Mouse (Mus musculus) lung, adult 2 months (tissue): Measurements from ENCODE around the gene Ccdc121. TPM values are rescaled to one million over a fixed set of nuclear protein-coding genes. Genes with fewer than 3 reads are reported as not detected.

Experiments used
- DNase-seq: peaks from one replicate; pipeline ENCODE4 v3.0.0; 2022
- H3K4me1 ChIP-seq: fragments of 200-500 bp; 2 replicates; pipeline ENCODE4 v1.6.1; 2011; ENCODE audit warnings: low read length; ENCODE audit not compliant: control insufficient read depth, insufficient read depth
- H3K4me3 ChIP-seq: fragments of 200-500 bp; replicated peaks from 2 replicates; pipeline ENCODE3; 2011; ENCODE audit warnings: low read depth, mild to moderate bottlenecking, control low read depth, low read length; ENCODE audit errors: extremely low read depth
- CTCF ChIP-seq: fragments of 200-500 bp; IDR thresholded peaks from 2 replicates; pipeline ENCODE4 v1.5.1; 2011; ENCODE audit warnings: mild to moderate bottlenecking, low read length, control low read depth; ENCODE audit not compliant: insufficient read depth
- POLR2A ChIP-seq: fragments of 200-500 bp; IDR thresholded peaks from 2 replicates; pipeline ENCODE4 v1.6.1; 2011; ENCODE audit warnings: low read depth, mild to moderate bottlenecking, control low read depth, low read length, borderline replicate concordance; ENCODE audit errors: extremely low read depth
- WGBS: fragments of 180-500 bp; shearing (Covaris S2); methylation state at CpG from one replicate; pipeline ENCODE4 v1.1.7; 2018; 5-methylcytosine and 5-hydroxymethylcytosine counted together
- polyA plus RNA-seq: library from polyadenylated mRNA; depleted of rRNA; stranded (reverse); fragments of >200 nt; gene quantifications from 2 replicates; pipeline ENCODE4 v1.2.3, GENCODE M21; 2012; rRNA removed

Gene Ccdc121
- 0.79 and 1.2 TPM in 2 replicates for polyA plus RNA-seq

DNA sequence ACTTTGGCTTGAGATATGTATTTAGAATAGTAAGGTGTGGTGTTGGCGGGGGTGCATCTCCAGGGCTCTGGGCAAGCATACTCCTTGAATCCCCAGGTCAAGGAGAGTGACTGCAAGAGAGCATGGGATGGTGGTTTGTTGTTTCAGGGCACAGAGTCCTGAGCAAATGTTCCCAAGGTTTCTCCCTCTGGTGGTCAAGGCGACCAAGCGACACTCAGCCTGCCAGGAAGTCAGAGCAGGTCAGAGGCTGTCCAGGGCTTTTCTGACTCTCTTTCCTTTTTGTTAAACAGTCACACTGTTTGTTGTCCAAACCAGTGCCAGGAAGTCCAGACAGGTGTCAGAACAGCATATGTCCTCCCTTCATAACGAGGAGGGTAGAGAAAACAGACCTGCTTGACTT lies at the start of gene Ccdc121:
Gene Ccdc121 (minus strand): TSS at position 145 of the 400 bp plus-strand sequence.
- H3K4me3 ChIP-seq = no peak within 1 kb of the TSS
- WGBS = 43% methylated on average over 4 of the region's 4 CpGs
- no peak for DNase-seq
- H3K4me1 ChIP-seq = no peaks in the 10 kb centered on the region
- TF ChIP-seq CTCF = peak; percentile 43; the same call in 1 of the 2 replicates
- no peak for TF ChIP-seq POLR2A

GRCm38 (mm10) chr1:181560325-181560724 lies 49.1 kb upstream of the Ccdc121 start:
- TF ChIP-seq CTCF (no peak), POLR2A (no peak)
- no peak for DNase-seq
- no peaks in the 10 kb centered on the region for H3K4me1 ChIP-seq
- WGBS = 78% methylated on average over 6 of the region's 6 CpGs
- H3K4me3 ChIP-seq = no peak overlapping the region

- no peak for DNase-seq
- no peak overlapping the region for H3K4me3 ChIP-seq
- TF ChIP-seq CTCF (no peak), POLR2A (no peak)
- 79% methylated on average over 10 of the region's 10 CpGs for WGBS
- H3K4me1 ChIP-seq = no peaks in the 10 kb centered on the region
Observed at GRCm38 (mm10) chr1:181559655-181560054, 48.4 kb upstream of the Ccdc121 start.

DNA sequence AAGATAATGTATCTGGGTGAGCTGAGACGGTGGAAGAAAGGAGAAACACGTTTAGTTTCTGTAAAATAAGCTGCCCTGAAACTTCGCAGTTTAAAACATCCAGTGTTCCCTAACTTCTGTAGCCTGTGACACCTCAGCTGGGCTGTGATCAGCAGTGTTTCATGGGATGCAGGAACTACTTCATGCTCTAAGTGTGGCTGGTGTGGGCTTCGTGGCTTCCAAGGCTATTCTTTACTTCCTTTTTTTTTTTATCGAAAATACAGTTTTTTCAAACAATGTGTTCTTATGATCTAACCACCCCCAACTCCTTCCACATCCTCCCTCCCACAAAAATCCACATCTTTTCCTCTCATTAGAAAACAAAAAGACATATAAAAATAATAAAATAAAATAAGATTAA lies 44.2 kb upstream of the Ccdc121 start:
- TF ChIP-seq CTCF = no peak
- WGBS = 57% methylated on average over 5 of the region's 5 CpGs
- Histone ChIP-seq H3K4me1 (no peaks in the 10 kb centered on the region), H3K4me3 (no peak overlapping the region)
- DNase-seq = no peak

GRCm38 (mm10) chr1:181552533-181553410 lies 41.5 kb upstream of the Ccdc121 start:
- no peak for DNase-seq

DNA sequence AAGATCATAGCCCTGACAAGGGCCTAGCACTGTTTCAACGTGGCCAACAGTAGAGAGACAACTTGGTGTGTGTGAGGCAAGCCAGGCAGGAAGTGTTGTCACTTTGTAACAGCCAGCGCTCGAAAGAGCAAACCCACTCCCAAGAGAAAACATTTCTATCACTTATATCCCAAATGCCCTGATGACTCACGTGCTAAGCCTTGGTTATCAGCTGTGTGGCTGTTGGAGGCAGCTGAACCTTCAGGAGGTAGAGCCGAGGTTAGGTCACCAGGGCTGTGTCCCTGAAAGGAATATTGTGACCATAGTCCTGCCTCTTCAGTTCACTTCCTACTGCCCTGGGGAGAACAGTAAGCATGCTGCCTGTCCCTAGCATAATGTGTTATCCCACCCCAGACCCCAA lies 39.6 kb upstream of the Ccdc121 start:
- 41% methylated on average over 5 of the region's 5 CpGs for WGBS
- Histone ChIP-seq H3K4me1 (no peaks in the 10 kb centered on the region), H3K4me3 (no peak overlapping the region)

More at GRCm38 (mm10) chr1:181552533-181553410, 41.5 kb upstream of the Ccdc121 start:
- WGBS = 32% methylated on average over 10 of the region's 10 CpGs
- Histone ChIP-seq H3K4me3 (no peak overlapping the region), H3K4me1 (no peaks in the 10 kb centered on the region)
- no peak for TF ChIP-seq CTCF
- no peak for TF ChIP-seq POLR2A

GRCm38 (mm10) chr1:181549987-181550386 lies 38.7 kb upstream of the Ccdc121 start:
- WGBS = 82% methylated on average over 8 of the region's 8 CpGs
- H3K4me1 ChIP-seq = no peaks in the 10 kb centered on the region
- no peak for TF ChIP-seq CTCF
- H3K4me3 ChIP-seq = no peak overlapping the region
- DNase-seq = no peak

More for the DNA sequence above, 39.6 kb upstream of the Ccdc121 start:
- DNase-seq = no peak
- TF ChIP-seq POLR2A (no peak), CTCF (no peak)

DNA sequence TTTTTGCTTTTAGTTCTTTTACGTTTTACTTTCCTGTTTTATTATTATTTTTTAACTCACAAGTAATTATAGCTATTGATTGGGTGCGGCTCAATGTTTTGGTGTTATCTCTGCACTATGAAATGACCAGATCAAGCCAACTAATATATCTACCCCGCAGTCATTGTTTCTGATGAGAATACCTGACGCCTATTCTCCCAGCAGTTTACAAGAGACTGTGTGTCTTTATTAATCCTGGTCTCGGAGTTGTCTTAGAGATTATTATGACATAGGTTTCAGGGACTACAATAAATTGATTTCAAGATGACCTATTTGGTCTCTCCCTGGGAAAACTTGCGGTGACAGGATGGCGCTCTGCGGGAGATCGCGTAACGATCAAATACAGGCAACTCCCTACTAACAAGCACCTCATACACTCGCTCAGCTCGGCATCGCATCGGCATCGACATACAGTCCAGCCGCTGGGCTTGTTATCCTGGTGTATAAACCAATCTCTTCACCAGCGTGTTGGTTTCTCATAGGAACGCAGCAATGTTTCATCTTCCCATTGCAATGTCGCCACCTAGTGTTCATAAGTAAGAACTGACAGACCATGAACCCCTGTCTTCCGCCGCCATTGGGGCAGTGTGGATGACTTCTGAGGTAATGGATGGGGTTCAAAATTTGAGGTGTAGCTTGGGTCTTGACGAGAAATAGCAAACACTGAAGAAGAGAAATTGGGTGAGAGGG lies 34.0 kb upstream of the Ccdc121 start:
- Histone ChIP-seq H3K4me3 (no peak overlapping the region), H3K4me1 (no peaks in the 10 kb centered on the region)
- WGBS = 25% methylated on average over 23 of the region's 23 CpGs
- peak; percentile 41 for DNase-seq
- TF ChIP-seq POLR2A = no peak
- peak; percentile 53 for TF ChIP-seq CTCF

GRCm38 (mm10) chr1:181543711-181544383 lies 32.6 kb upstream of the Ccdc121 start:
- peak; percentile 28; the same call in 1 of the 2 replicates for TF ChIP-seq CTCF
- no peak for TF ChIP-seq POLR2A
- WGBS = 78% methylated on average over 5 of the region's 5 CpGs
- Histone ChIP-seq H3K4me1 (no peaks in the 10 kb centered on the region), H3K4me3 (no peak overlapping the region)
- peak; percentile 22 for DNase-seq
